Mouse (Mus musculus): ENCODE measurements at regions not wholly inside any gene's neighbourhood (a gene's known extent, or its start where the extent isn't known, plus 50 kb on each side); places are given as distances from the start of the nearest gene placed in this dataset.

DNA sequence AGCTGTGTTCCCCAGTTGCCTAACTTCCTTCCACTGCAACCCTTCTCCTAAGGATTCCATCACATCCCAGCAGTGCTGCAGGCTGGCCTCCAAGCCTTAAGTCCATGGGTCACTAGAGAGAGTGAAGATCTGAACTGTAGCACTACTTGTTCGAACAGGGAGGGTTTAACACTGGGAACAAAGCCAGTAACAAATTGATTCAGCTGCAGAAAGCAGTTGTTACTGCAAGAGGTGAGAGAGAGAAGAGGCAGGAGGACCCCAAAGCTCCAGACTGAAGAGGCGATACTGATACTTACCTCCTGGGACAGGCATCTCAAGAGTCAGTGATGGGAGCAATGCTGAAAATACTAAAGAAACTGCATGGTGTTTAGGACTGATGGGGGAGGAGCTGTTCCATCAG lies 600.1 kb upstream of the Cdh5 start:
- TF ChIP-seq CTCF (IDR thresholded peaks at IDR 0.05): no peak
- TF ChIP-seq POLR2A (IDR thresholded peaks at IDR 0.05; ENCODE audit: insufficient read depth, low read depth, low read length): no peak
- no peak for TF ChIP-seq EP300 (IDR thresholded peaks at IDR 0.05; ENCODE audit: insufficient read depth, low read depth, low read length)

Measured in heart, adult 2 months (tissue).